Mouse (Mus musculus): ENCODE results near the gene Tsr3.
A peak's percentile ranks its signal among the peaks of the same experiment; 100 is the strongest.

The Tsr3 gene

DNA sequence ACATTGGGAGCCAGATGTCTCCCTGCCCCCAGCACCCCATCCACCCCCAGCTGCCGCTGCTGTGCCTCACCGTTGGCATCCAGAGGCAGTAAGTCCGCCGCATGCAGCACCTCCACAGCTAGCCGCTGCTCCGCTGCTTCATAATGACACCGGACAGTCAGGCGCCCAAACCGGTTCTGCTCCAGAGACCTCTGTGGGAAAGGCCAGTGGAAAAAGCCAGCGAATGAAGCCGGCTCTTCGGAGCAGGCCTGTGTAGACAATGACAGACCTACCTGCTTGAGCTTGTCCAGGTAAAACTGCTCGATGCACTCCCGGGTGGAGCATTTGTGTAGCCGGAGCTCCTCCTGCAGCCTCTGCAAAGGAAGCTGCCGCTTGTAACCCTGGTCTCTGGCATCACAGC, 4.3 kb downstream of the Tsr3 start:
- no peak for DNase-seq

DNA sequence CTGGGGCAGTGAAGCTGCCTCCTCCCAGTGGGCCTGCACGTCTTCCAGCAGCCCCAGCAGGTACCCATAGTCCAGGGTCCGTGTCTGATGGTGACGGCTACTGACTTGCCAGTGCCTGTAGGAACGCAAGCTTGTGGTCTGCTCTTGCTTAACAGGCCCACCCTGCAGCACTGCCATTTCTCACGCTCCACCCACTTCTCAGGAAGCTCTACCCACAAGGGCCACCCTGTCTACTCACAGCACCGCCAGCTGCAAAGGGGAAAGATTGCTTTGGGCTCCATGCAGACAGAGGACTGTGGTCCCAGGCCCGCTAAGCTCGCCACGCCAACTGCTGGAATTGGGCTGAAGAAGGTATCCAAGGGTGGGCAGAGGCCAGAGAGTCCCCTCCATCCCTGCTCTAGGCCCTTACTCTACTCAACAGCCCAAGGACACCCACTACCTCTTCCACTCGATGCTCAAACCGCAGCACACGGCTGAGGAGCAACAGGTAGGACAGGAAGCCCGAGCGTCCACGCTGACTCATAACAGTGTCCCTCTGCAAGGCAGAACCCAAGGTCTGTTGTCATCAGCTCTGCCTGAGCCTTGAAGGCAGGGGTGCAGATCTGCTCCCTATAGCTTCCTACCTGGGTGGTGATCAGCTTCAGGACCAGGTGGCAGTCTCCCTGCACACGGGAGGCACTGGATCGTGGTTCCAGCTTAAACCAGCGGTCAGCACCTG, 8.2 kb downstream of the Tsr3 start:
- peak; percentile 59 for DNase-seq

- DNase-seq, result no peak
Observed at GRCm38 (mm10) chr17:25250181-25250835, 10.3 kb downstream of the Tsr3 start.

GRCm38 (mm10) chr17:25252643-25253042, 12.7 kb downstream of the Tsr3 start:
- no peak for DNase-seq

- DNase-seq, result peak; percentile 86
Observed at GRCm38 (mm10) chr17:25253760-25254159, 13.8 kb downstream of the Tsr3 start.

DNA sequence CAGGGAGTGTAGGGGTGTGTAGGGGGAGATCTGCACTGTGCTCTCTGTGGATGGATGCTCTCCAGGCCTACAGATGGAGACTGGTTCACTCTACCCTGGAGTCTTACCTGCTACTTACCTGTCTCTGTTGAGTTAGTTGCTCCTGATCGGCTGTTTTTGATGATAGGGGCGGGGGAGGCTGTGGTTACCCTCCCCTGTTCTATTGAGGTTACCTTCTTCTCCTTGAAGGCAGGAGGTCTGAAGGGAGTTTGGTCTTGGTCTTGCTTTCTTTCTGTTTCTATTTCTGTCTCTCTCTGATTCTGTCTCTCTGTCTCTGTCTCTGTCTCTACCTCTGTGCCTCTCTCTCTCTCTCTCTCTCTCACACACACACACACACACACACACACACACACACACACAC, 15.1 kb downstream of the Tsr3 start:
- no peak for DNase-seq

DNA sequence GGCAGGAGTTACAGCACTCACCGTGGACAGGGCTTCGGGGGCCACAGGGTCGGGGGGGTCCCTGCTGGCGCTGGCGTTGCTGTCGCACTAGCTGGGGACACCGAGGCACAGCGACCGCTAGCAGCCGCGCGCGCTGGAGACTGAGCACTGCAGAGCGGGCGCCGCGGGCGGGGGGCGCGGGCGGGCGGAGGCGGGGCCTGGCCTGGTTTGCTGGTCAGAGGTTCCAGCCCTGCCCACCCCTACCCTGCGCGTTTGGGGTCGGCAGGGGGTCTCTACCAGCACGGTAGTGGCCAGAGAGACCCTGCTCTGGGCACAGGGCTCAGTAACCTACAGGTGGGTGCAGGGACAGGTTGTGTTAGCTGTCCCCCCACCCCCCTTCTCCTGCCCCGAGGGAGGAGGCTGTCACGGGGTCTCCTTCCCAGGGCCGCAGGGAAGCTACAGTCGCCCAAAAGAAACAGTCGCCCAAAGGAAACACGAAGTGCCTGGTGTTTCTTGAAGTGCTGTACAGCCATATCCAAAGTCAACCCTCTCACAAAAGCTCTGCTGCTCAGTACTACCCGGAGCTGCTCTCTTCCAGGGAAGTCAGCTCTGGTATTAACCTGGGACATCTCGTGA, 16.3 kb downstream of the Tsr3 start, which contains the start of gene Baiap3:
Gene Baiap3, minus strand, starts transcription at position 225 of the 615 bp plus-strand sequence.
- peak; percentile 67 for DNase-seq

GRCm38 (mm10) chr17:25257804-25258261, 17.9 kb downstream of the Tsr3 start:
- DNase-seq, result peak; percentile 78

DNA sequence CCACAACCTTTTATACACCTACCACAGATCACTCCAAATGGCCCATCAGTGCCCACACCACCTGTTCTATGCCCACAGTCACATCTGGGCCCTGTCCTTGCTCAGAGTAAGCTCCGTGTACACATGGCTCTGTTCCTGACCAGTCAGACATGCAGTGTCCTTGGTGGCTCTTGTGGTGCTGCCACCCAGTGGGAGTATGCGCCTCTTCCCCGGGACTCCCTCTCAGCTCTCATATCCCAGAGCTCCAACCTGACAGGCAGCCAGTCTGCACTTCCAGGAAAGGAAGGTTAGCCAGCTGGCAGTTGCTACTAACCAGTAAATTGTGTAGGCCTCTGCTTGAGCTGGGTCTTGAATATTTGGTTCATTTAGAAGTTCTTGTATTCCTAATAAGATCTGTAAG, 24.5 kb downstream of the Tsr3 start:
- peak; percentile 16 for DNase-seq

DNA sequence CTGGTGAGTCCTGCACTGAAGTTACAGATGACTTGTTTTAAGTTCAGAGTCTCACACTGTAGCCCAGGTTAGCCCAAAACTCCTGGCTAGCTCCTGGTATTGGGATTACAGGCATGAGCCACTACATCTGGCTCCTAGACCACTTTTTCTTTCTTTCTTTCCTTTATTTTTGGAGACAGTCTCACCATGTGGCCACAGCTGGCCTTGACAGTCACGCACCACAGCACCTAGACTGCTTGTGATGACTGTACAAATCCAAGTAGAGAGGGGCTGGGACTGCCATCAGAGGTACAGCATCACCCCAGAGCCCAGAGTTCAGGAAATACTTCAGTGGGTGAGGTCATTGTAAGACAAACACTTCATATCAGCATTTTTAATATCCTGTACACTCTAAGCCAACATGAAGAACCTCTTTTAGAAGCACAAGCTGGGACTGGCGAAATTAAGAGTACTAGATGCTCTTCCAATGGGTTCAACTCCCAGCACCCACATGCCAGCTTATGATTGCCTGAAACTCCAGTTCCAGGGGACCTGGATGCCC, 30.9 kb downstream of the Tsr3 start:
- no peak for DNase-seq

DNA sequence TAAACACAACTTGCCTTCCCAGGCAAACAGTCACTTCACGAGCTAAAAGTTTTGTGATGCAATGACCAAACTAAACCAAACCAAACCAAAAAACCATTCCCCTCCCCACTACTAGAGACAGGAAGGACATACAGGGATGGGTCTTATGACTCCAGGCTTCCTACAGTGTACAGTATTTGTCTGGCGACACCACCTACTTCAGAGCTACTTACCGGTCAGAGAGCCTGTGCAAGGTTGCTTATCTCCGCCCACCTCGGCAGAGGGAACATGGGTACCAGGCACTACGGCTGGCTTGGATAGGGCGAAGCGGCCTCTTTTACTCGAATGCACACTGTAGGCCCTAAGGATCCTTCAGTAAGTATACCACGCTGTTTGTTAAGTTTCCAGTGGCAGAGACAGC, 32.4 kb downstream of the Tsr3 start:
- DNase-seq, result peak; percentile 31

- DNase-seq, result peak; percentile 86
Observed at GRCm38 (mm10) chr17:25272951-25273705, 33.2 kb downstream of the Tsr3 start.

- peak; percentile 92 for DNase-seq
Observed at GRCm38 (mm10) chr17:25273706-25274501, 33.9 kb downstream of the Tsr3 start.

DNA sequence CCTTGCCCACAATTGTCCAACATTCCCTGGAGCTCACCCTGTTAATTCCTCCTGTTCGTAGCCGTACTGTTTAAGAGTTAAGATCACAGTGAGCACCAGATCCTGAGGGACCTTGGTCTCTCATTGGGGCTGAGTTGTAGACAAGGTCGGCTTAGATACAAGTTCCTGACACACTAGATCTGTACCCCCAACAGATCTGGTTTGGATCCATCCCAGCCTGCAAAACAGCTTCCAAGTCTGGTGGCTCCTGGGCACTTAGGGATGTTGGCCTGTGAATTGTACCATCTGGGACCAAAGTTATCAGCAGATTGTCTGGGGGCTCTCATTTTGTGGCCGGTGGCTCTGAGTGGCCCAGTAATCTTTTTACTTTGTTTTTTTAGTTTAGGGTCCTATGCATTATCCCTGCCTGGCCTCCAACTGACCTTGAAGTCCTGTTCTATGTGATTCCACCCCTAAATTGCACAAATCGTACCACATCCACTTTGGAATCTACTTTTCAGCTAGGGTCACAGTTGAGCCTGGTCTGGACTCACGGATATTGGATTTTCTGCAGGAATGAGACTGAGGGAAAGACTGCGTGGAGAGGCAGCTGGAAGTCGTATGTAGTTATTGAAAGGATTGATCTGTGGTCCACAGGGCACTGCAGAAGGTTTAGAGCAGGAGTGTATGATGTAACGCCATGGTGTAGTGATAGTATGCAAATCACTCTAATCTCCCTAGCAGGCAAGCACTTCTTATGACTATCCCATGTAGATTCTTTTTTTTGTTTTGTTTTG, 34.8 kb downstream of the Tsr3 start, which contains the start of gene Ube2i:
Gene Ube2i, minus strand, starts transcription at position 52 of the 776 bp plus-strand sequence.
- DNase-seq, result no peak

GRCm38 (mm10) chr17:25275833-25276232, 35.9 kb downstream of the Tsr3 start:
- no peak for DNase-seq

DNA sequence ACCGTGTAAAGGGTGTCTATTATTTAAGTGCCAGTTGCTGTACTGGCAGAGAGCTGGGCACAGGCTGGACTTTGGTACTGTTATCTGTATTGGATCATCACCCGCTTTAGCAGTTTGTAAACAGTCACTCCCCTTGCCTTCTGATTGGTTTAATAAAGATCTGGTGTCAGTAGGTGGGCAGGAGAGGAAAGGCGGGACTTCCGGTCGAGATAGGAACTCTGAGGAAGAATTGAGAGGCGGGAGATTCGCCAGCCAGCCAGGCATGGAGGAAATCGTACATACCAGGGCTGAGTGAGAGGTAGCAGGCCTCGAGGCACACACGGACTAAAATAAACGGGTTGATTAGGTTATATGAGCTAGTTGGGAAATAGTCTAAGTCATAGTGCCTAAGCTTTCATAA, 42.2 kb downstream of the Tsr3 start:
- peak; percentile 40 for DNase-seq

DNA sequence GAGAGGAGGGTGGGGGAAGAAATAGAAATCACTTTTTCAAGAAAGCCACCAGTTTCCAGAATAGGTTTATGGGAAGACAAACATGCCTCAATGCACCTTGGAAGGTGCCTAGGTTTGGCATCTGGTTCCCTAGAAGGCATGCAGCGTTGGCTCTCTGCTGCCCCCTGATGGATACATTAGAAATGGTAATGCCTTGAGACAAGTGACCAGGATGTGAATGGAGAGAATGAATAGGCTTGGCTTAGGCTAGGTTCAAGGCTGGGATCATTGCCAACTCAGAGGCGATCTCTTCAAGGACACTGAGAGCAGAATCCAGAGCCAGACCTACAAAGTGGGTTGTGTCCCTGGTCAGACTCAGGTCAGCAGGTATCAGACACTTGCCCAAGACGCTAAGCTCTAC, 45.1 kb downstream of the Tsr3 start:
- DNase-seq, result peak; percentile 80

- DNase-seq, result peak; percentile 52
Observed at GRCm38 (mm10) chr17:25288842-25289241, 48.9 kb downstream of the Tsr3 start.

GRCm38 (mm10) chr17:25290411-25290810, 50.4 kb downstream of the Tsr3 start:
- DNase-seq, result no peak

Data from thymus, postnatal 14 days (tissue).